Mouse (Mus musculus) liver, embryonic 14.5 days (tissue): ENCODE measurements at regions not wholly inside any gene's neighbourhood (a gene's known extent, or its start where the extent isn't known, plus 50 kb on each side); places are given as distances from the start of the nearest gene placed in this dataset.

Source experiments
- ATAC-seq: fragments of 200-750 bp; cut with Nextera tagmentation; 2 replicates; pipeline ENCODE4 v1.8.0; 2017; ENCODE audit warnings: moderate number of reproducible peaks, mild to moderate bottlenecking, moderate library complexity; ENCODE audit not compliant: insufficient read depth
- DNase-seq, 3 experiments: peaks; one replicate each; pipeline ENCODE4 v3.0.0-alpha.2; 2012 to 2013; ENCODE audit warnings: low read depth in 3 of 3, low spot score in 3 of 3
- H3K27ac ChIP-seq: fragments of 300-500 bp; sonication (generic); 2 replicates; pipeline ENCODE4 v1.5.1; 2014; ENCODE audit warnings: moderate library complexity, mild to moderate bottlenecking, control low read depth, inconsistent platforms
- H3K27me3 ChIP-seq: fragments of 300-500 bp; sonication (generic); 2 replicates; pipeline ENCODE4 v1.6.1; 2014; ENCODE audit warnings: mild to moderate bottlenecking, low read length, moderate library complexity; ENCODE audit not compliant: control insufficient read depth, insufficient read depth
- H3K36me3 ChIP-seq: fragments of 300-500 bp; sonication (generic); replicated peaks from 2 replicates; pipeline ENCODE4 v1.6.1; 2014; ENCODE audit warnings: low read depth; ENCODE audit not compliant: control insufficient read depth, insufficient read depth
- H3K4me1 ChIP-seq, 2 experiments: fragments of 200-500 bp in 1 of 2; fragments of 300-500 bp in 1 of 2; sonication (generic) in 1 of 2; replicated peaks; 2 replicates each; pipeline ENCODE4 v1.6.1; 2012 to 2014; ENCODE audit warnings: antibody characterized with exemption in 1 of 2, inconsistent platforms in 1 of 2, low read length in 1 of 2; ENCODE audit not compliant: control insufficient read depth in 2 of 2, insufficient read depth in 2 of 2
- H3K4me2 ChIP-seq: fragments of 300-500 bp; sonication (generic); 2 replicates; pipeline ENCODE4 v1.6.1; 2014; ENCODE audit warnings: low read depth, mild to moderate bottlenecking, control low read depth, moderate library complexity
- H3K4me3 ChIP-seq, 2 experiments: fragments of 200-500 bp in 1 of 2; fragments of 300-500 bp in 1 of 2; sonication (generic) in 1 of 2; 2 replicates each; pipeline ENCODE4 v1.5.1; 2012 to 2014; ENCODE audit warnings: low read depth in 2 of 2, low read length in 2 of 2, mild to moderate bottlenecking in 2 of 2, control low read depth in 1 of 2, inconsistent platforms in 1 of 2, moderate library complexity in 1 of 2; ENCODE audit not compliant: insufficient read depth in 1 of 2
- H3K9ac ChIP-seq: fragments of 300-500 bp; sonication (generic); replicated peaks from 2 replicates; pipeline ENCODE4 v1.6.1; 2014; ENCODE audit warnings: mild to moderate bottlenecking, control low read depth, moderate library complexity
- H3K9me3 ChIP-seq: fragments of 300-500 bp; sonication (generic); 2 replicates; pipeline ENCODE4 v1.6.1; 2016; ENCODE audit warnings: low read length, mixed read lengths; ENCODE audit not compliant: control insufficient read depth
- CTCF ChIP-seq: IDR thresholded peaks from 2 replicates; pipeline ENCODE4 v1.5.1; 2016; ENCODE audit warnings: antibody characterized with exemption, low read depth, control low read depth
- EP300 ChIP-seq: IDR thresholded peaks from 2 replicates; pipeline ENCODE4 v1.6.1; 2016; ENCODE audit warnings: antibody characterized with exemption, low read depth
- WGBS: fragments of 180-500 bp; shearing (Covaris S2); extraction: QIAGEN DNeasy Blood & Tissue Kit; methylation state at CpG from one replicate; pipeline ENCODE4 v1.1.7; 2014; ENCODE audit not compliant: insufficient replicate concordance; 5-methylcytosine and 5-hydroxymethylcytosine counted together

DNA sequence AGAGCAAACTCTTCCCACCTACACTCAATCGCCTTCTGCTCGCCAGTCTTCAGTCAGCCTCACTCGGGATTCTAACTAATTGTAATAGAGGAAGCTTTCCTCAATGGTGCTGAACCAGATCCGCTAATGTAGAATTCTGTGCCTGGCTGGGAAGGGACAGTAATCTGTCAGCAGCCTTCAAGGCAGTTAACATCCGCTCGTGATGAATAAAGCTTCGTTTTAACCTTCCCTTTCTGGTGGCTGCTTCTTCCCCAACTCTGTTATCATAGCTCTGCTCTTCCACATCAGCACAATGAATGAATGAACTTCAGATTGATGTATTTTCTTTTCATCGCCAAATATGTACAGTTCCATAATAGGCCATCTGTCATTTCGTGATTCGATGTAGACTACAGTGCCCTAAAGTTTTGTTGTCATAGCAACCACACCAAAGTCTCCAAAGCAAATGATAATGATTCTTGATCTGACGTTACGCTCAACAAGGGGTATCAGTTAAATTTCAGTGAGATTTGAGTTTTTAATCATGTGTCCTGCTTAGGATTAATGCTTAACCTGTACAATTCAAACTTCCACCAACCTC lies 259.0 kb downstream of the Car8 start:
- H3K36me3 ChIP-seq: no peaks in the 10 kb centered on the region
- no peak overlapping the region for H3K9ac ChIP-seq

GRCm38 (mm10) chr4:7977661-7978444 lies 261.0 kb downstream of the Car8 start:
- DNase-seq (no peak), ATAC-seq (no peak)
- no peak for TF ChIP-seq EP300
- no peak for TF ChIP-seq CTCF
- Histone ChIP-seq H3K27ac (no peak overlapping the region), H3K4me3 (no peak overlapping the region), H3K27me3 (no peaks in the 10 kb centered on the region), H3K4me1 (no peaks in the 10 kb centered on the region), H3K9ac (no peak overlapping the region), H3K4me2 (no peak overlapping the region), H3K9me3 (no peaks in the 10 kb centered on the region), H3K36me3 (no peaks in the 10 kb centered on the region)
- WGBS: 19% methylated on average over 5 of the region's 5 CpGs

More for the DNA sequence above, 259.0 kb downstream of the Car8 start:
- H3K4me1 ChIP-seq: no peaks in the 10 kb centered on the region
- ATAC-seq: no peak
- DNase-seq: no peak
- H3K27me3 ChIP-seq: no peaks in the 10 kb centered on the region
- no peak overlapping the region for H3K4me2 ChIP-seq
- H3K9me3 ChIP-seq: no peaks in the 10 kb centered on the region
- TF ChIP-seq CTCF (no peak), EP300 (no peak)
- WGBS: 68% methylated on average over 12 of the region's 12 CpGs
- H3K27ac ChIP-seq: no peak overlapping the region
- H3K4me3 ChIP-seq: no peak overlapping the region

- TF ChIP-seq CTCF (no peak), EP300 (no peak)
These were observed 268.6 kb downstream of the Car8 start for GRCm38 (mm10) chr4:7970272-7970671.

GRCm38 (mm10) chr4:7965663-7966062 lies 273.2 kb downstream of the Car8 start:
- no peak for TF ChIP-seq EP300
- TF ChIP-seq CTCF: no peak
- H3K9ac ChIP-seq: no peak overlapping the region
- no peaks in the 10 kb centered on the region for H3K4me1 ChIP-seq
- DNase-seq (no peak), ATAC-seq (no peak)
- no peaks in the 10 kb centered on the region for H3K36me3 ChIP-seq
- no peak overlapping the region for H3K4me3 ChIP-seq
- WGBS: 69% methylated on average over 5 of the region's 5 CpGs
- no peaks in the 10 kb centered on the region for H3K9me3 ChIP-seq
- H3K27ac ChIP-seq: no peak overlapping the region
- no peaks in the 10 kb centered on the region for H3K27me3 ChIP-seq
- no peak overlapping the region for H3K4me2 ChIP-seq

More at GRCm38 (mm10) chr4:7970272-7970671, 268.6 kb downstream of the Car8 start:
- Histone ChIP-seq H3K4me3 (no peak overlapping the region), H3K27me3 (no peaks in the 10 kb centered on the region), H3K27ac (no peak overlapping the region), H3K4me2 (no peak overlapping the region), H3K9me3 (no peaks in the 10 kb centered on the region), H3K36me3 (no peaks in the 10 kb centered on the region), H3K4me1 (no peaks in the 10 kb centered on the region), H3K9ac (no peak overlapping the region)
- 52% methylated on average over 6 of the region's 6 CpGs for WGBS
- ATAC-seq: no peak
- no peak for DNase-seq

DNA sequence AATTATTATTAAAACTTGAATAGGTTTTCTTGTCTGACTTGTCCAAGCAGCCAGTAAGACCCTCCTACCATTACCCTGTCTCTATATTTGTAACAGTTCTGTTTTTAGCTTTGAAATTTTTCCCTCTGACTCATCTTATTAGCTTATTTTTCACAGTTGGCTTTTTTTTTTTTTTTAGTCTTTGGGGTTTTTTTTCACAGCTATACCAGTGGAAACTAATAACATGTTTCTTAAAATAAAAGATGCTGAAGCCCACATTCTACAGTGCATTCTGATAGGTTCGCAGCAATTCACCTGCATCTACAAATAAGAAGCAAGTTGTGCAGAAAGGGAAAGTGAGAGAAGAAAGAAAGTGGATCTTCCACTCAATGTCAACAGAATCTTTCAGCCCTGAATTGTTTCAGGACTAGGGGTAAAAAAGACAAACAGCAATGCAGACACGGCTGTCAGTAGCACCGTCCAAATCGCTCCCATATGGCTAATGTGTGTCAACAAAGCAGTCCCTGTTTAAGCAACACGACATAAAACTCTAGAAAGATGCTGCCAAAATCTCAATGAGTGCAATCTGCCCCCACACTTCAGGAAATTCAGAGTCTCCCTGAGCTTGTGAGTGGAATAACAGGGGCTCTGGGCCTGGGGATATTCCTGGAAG lies 277.2 kb downstream of the Car8 start:
- Histone ChIP-seq H3K4me2 (no peak overlapping the region), H3K27me3 (no peaks in the 10 kb centered on the region), H3K36me3 (no peaks in the 10 kb centered on the region), H3K4me1 (no peaks in the 10 kb centered on the region), H3K9me3 (no peaks in the 10 kb centered on the region), H3K4me3 (no peak overlapping the region), H3K27ac (no peak overlapping the region), H3K9ac (no peak overlapping the region)
- DNase-seq: no peak
- 72% methylated on average over 5 of the region's 5 CpGs for whole genome bisulfite sequencing
- TF ChIP-seq EP300: no peak
- no peak for TF ChIP-seq CTCF
- no peak for ATAC-seq
